Mouse (Mus musculus): Measurements from ENCODE around the gene Polr2f.

DNA sequence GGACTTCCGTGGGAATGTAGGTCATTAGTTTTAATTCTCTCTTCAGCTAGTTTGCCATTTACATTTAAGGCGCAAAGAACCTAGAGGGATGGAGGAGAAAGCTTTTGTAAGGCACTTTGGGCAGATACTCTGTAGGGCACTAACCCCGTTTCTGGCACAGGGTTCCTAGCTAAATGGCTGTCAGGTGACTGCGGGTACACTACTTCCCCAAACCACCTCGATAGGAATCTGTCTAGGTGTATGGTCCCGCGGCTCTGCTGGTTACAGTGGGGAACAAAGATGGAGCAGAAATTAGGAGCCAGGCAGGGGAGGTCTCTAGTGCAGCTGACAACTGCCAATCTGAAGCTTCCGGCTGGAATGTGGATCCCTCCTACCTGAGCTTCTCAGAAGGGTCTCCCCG lies 30.8 kb upstream of the Polr2f start:
- TF ChIP-seq CTCF (IDR thresholded peaks at IDR 0.05; ENCODE audit: extremely low read depth, insufficient read length, insufficient replicate concordance, low read depth, low read length): no peak
- no peak for TF ChIP-seq POLR2A (IDR thresholded peaks at IDR 0.05; ENCODE audit: low read depth, low read length)
